ENCODE assay signal across 20 mouse cellular contexts in genomic region chr13:70475366-70475765, GRCm38 (mm10).
DNase-seq lines count a peak whose midpoint lies in the region; ATAC-seq lines count a peak whose summit lies in the region.
"Had no signal": no experiment of that assay in that cellular context is flagged by ENCODE, and none has a peak within 500 bp of the region (broad histone marks: within the 10 kb centered on the region; RNA-seq: fewer than 3 reads in every experiment).

No protein-coding gene starts in this region.

- no peak for DNase-seq in frontal cortex, postnatal 14 days (ENCODE audit: low spot score in 2 of 2)
- peak; percentile 41 for DNase-seq in right cerebral cortex, adult 18-20 months
- DNase-seq in right cerebral cortex, postnatal 4 days, result no peak
- DNase-seq in cerebellum, postnatal 14 days, result peak; percentile 63 to 66
- peak; percentile 35 to 56 for DNase-seq in layer of hippocampus, postnatal 14 days (ENCODE audit: low spot score in 2 of 2)
- DNase-seq in urinary bladder, postnatal 10 days (ENCODE audit: low spot score), result no peak
- DNase-seq: adrenal gland, postnatal 14 days; gastrocnemius, postnatal 14 days; heart, postnatal 36 days; liver, postnatal 0 days; spleen, adult 18-20 months; thymus, postnatal 14 days had no signal

- H3K27ac ChIP-seq in midbrain, embryonic 16.5 days (ENCODE audit: low read length), result no peak overlapping the region
- H3K27ac ChIP-seq: embryonic facial prominence, embryonic 10.5 days; neural tube, embryonic 12.5 days had no signal

- H3K4me1 ChIP-seq in midbrain, embryonic 16.5 days (ENCODE audit: control insufficient read depth, insufficient read depth, low read length), result no peaks in the 10 kb centered on the region
- H3K4me1 ChIP-seq: embryonic facial prominence, embryonic 10.5 days; heart, embryonic 12.5 days; neural tube, embryonic 12.5 days had no signal

- ATAC-seq in frontal cortex, adult (ENCODE audit: low TSS enrichment), result peak; percentile 67; the same call in 1 of the 2 replicates
- ATAC-seq in midbrain, embryonic 16.5 days, result no peak
- ATAC-seq: forebrain, embryonic 16.5 days; inflammation-experienced regulatory T-cells, adult 6 months; liver, postnatal 0 days had no signal

- no peaks in the 10 kb centered on the region for H3K36me3 ChIP-seq in midbrain, embryonic 16.5 days (ENCODE audit: control insufficient read depth, insufficient read depth, low read length)
- H3K36me3 ChIP-seq: embryonic facial prominence, embryonic 10.5 days; heart, embryonic 12.5 days; neural tube, embryonic 12.5 days had no signal

- WGBS in midbrain, embryonic 16.5 days, result 78% methylated on average over 2 of the region's 2 CpGs

- no peak overlapping the region for H3K4me3 ChIP-seq in midbrain, embryonic 16.5 days (ENCODE audit: low read depth, low read length)
- H3K4me3 ChIP-seq: embryonic facial prominence, embryonic 10.5 days; erythroblast, embryonic 14.5 days; heart, embryonic 12.5 days; neural tube, embryonic 12.5 days had no signal

- H3K4me2 ChIP-seq in midbrain, embryonic 16.5 days (ENCODE audit: low read length), result no peak overlapping the region
- H3K4me2 ChIP-seq: heart, embryonic 12.5 days; neural tube, embryonic 12.5 days had no signal

- no peaks in the 10 kb centered on the region for H3K9me3 ChIP-seq in midbrain, embryonic 16.5 days (replicated peaks; ENCODE audit: control insufficient read depth, low read length, poor library complexity, severe bottlenecking)
- H3K9me3 ChIP-seq: embryonic facial prominence, embryonic 10.5 days; heart, embryonic 12.5 days; neural tube, embryonic 12.5 days had no signal

- H3K27me3 ChIP-seq in midbrain, embryonic 16.5 days (ENCODE audit: control insufficient read depth, insufficient read depth, low read depth, low read length), result no peaks in the 10 kb centered on the region
- H3K27me3 ChIP-seq: heart, embryonic 12.5 days; neural tube, embryonic 12.5 days had no signal

- H3K9ac ChIP-seq in midbrain, embryonic 16.5 days (ENCODE audit: low read depth, low read length), result no peak overlapping the region
- H3K9ac ChIP-seq: heart, embryonic 12.5 days; liver, postnatal 0 days; neural tube, embryonic 12.5 days had no signal

Comparison
In these comparisons a context has a peak if more than half of its experiments do, and no peak if none do; other contexts are left out.
1. DNase-seq: peak in right cerebral cortex, adult 18-20 months (single experiment), cerebellum, postnatal 14 days (2 of 2) and layer of hippocampus, postnatal 14 days (2 of 2); none in frontal cortex, postnatal 14 days (0 of 2), right cerebral cortex, postnatal 4 days (single experiment) and urinary bladder, postnatal 10 days (single experiment).